Mouse (Mus musculus) testis, adult 2 months (tissue): ENCODE data around the gene Gimap1. TPM values are rescaled to one million over a fixed set of nuclear protein-coding genes. Genes with fewer than 3 reads are reported as not detected.

Experiments used
- H3K27ac ChIP-seq: fragments of 200-500 bp; 2 replicates; pipeline ENCODE4 v1.5.1; 2012; ENCODE audit warnings: low read depth, low read length; ENCODE audit not compliant: control insufficient read depth, insufficient read depth
- H3K27me3 ChIP-seq: fragments of 200-500 bp; 2 replicates; pipeline ENCODE4 v1.6.1; 2012; ENCODE audit warnings: mild to moderate bottlenecking, low read length, moderate library complexity; ENCODE audit not compliant: control insufficient read depth, insufficient read depth
- H3K36me3 ChIP-seq: fragments of 200-500 bp; 2 replicates; pipeline ENCODE4 v1.6.1; 2012; ENCODE audit warnings: mild to moderate bottlenecking, low read length; ENCODE audit not compliant: control insufficient read depth, insufficient read depth
- H3K4me1 ChIP-seq: fragments of 200-500 bp; 2 replicates; pipeline ENCODE4 v1.6.1; 2012; ENCODE audit warnings: low read length; ENCODE audit not compliant: control insufficient read depth, insufficient read depth
- H3K4me3 ChIP-seq: fragments of 200-500 bp; 2 replicates; pipeline ENCODE4 v1.5.1; 2012; ENCODE audit warnings: low read depth, mild to moderate bottlenecking, low read length, moderate library complexity, mixed read lengths; ENCODE audit not compliant: control insufficient read depth
- CTCF ChIP-seq: fragments of 200-500 bp; IDR thresholded peaks from 2 replicates; pipeline ENCODE4 v1.5.1; 2012; ENCODE audit warnings: low read depth, mild to moderate bottlenecking, inconsistent platforms, low read length, moderate library complexity; ENCODE audit not compliant: control insufficient read depth, insufficient read depth, insufficient replicate concordance
- POLR2A ChIP-seq: fragments of 200-500 bp; IDR thresholded peaks from 2 replicates; pipeline ENCODE4 v1.6.1; 2012; ENCODE audit warnings: low read depth, mild to moderate bottlenecking, inconsistent platforms, low read length, moderate library complexity; ENCODE audit not compliant: control insufficient read depth
- polyA plus RNA-seq: library from polyadenylated mRNA; depleted of rRNA; stranded (reverse); fragments of >200 nt; gene quantifications from 2 replicates; pipeline ENCODE4 v1.2.3, GENCODE M21; 2012

The Gimap1 gene
- polyA plus RNA-seq, 1 experiment = 0.31 TPM

DNA sequence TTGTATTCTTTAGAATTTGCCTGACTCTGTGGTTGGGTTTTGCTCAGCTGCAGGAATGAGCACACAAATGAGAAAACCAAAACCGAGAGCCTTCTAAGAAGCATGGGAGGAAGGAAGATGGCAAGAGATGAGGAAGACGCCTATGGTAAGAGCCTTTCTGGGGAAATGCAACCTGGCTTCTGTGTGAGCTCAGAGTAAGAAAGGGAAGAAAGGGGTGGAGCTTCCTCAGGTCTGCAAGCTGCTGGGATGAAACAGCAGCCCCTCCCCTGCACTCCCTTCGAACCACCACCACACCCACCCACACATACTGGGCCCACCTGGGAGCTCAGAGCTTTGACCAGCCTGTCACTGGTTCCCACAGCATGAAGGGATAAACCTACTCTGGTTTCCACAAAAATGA lies 2.4 kb downstream of the Gimap1 start:
- Histone ChIP-seq H3K4me3 (no peak overlapping the region), H3K27me3 (no peaks in the 10 kb centered on the region), H3K36me3 (no peaks in the 10 kb centered on the region), H3K27ac (no peak overlapping the region), H3K4me1 (peaks cover 10% of the 10 kb centered on the region; the same call in 1 of the 2 replicates)
- no peak for TF ChIP-seq POLR2A
- TF ChIP-seq CTCF = no peak

DNA sequence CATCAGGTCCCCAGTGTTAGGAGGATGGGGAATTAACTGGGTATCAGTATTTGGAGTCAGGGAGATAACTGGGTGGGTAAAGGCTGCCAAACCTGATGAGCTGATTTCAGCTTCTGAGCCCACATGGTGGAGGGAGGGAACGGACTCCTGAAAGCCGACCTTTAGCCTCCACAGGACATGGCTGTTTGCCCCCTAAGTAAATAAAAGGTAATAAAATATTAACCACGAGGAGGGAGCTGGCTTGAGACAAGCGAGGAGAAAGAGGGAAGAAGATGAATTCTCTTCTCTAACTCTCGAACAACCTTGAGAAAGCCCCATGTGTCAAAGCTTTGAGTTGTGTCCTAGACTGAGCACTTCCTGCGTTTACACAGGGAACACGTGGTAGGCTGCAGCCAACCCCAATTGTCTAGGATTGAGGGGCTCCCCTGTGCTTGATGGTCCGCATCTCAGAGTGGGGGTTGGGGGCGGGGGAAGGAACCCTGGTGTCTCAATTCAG lies 2.9 kb downstream of the Gimap1 start:
- peak overlapping the region; percentile 30 for H3K4me3 ChIP-seq
- peaks cover 10% of the 10 kb centered on the region; the same call in 1 of the 2 replicates for H3K4me1 ChIP-seq
- TF ChIP-seq CTCF (no peak), POLR2A (no peak)
- H3K27me3 ChIP-seq = no peaks in the 10 kb centered on the region
- no peak overlapping the region for H3K27ac ChIP-seq
- no peaks in the 10 kb centered on the region for H3K36me3 ChIP-seq

DNA sequence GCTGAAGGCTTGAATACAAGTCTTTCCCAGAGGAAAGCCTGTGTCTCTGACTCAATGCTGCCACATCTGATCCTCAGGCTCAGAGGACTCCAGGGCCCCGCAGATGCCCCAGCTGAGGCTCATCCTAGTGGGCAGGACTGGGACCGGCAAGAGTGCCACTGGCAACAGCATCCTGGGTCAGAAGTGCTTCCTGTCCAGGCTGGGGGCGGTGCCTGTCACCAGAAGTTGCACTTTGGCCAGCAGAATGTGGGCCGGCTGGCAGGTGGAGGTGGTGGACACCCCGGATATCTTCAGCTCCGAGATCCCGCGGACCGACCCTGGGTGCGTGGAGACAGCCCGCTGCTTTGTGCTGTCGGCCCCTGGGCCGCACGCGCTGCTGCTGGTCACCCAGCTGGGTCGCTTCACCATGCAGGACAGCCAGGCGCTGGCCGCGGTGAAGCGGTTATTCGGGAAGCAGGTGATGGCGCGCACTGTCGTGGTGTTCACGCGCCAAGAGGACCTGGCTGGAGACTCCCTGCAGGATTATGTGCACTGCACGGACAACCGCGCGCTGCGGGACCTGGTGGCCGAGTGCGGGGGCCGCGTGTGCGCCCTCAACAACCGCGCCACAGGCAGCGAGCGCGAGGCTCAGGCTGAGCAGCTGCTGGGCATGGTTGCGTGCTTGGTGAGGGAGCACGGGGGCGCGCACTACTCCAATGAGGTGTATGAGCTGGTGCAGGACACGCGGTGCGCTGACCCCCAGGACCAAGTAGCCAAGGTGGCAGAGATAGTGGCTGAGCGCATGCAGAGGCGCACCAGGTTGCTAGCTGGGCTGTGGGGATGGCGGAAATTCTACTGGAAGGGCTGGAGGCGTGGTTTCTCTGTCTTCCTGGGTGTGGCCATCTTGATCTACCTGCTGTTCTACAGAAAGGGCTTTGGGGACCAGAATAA lies 3.8 kb downstream of the Gimap1 start:
- Histone ChIP-seq H3K4me3 (peak overlapping the region; percentile 30), H3K27me3 (no peaks in the 10 kb centered on the region), H3K36me3 (no peaks in the 10 kb centered on the region), H3K4me1 (peaks cover 10% of the 10 kb centered on the region; the same call in 1 of the 2 replicates), H3K27ac (no peak overlapping the region)
- no peak for TF ChIP-seq POLR2A
- no peak for TF ChIP-seq CTCF

DNA sequence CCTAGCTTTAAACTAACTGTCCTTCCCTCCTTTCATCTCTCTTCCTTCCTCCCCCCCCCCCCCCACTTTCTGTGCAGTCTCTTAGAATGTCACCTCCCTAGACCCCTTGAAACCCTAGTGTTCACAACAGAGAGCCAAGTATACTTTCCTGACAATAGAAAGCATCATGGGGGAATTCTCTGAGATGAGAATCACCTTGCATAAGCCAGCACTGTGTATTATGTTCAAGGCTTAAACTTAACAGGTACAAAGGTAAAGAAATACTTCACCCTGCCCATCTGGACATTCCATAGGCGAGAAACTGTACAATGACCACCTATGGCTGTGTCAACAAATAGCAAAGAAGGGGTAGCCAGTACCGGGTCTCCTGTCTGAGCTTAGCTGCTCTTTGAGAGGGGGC lies 6.6 kb downstream of the Gimap1 start:
- Histone ChIP-seq H3K36me3 (no peaks in the 10 kb centered on the region), H3K4me3 (no peak overlapping the region), H3K27me3 (no peaks in the 10 kb centered on the region), H3K4me1 (peaks cover 10% of the 10 kb centered on the region; the same call in 1 of the 2 replicates), H3K27ac (no peak overlapping the region)
- TF ChIP-seq POLR2A (no peak), CTCF (no peak)

DNA sequence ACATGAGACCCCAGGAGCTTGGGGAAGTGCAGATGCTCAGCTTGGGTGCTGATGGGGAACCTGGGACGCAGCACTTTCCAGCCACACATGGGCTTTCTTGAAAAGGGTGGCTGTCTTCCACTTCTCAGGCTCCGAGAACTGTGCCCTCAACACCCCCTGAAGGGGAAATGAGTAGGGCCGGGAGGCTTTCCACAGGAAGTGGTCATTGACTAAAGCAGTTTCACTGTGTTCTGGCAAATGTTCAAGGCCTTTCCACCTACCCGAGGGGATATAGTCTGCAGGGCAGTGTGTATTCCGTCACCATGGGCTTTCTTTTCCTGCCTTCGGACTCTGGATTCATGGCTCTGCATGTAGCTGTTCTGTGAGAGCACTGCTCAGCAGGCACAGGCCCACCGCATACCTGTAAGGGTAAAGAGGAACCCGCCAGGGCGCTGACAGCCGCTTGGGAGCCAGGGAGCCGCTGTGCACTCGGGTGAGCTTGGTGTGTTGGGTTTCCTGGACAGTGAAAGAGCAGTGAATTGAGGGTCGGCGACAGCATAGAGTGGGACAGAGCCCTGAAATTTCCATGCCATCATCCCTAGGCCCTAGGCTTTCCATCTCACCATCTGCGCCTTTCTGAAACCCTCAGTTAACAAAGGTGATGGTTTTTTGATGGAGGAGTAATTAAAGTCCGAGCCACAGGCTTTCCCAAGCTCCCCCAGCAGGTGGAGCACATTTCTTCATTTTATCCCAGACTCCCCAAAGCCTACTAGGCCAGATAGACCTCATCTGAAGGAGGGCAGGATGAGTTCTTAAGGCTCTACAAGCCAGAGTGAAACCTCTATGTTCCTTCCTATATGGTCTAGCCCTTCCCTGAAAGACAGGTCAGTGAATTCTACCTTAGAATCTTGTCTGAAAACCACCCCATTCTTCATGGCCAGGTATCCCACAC lies 7.4 kb downstream of the Gimap1 start, which contains the start of gene Gimap5:
Gimap5 (plus strand) TSS at position 239 of the 931 bp plus-strand sequence.
- Histone ChIP-seq H3K4me3 (no peak within 1 kb of the TSS), H3K4me1 (peaks cover 10% of the 10 kb centered on the region; the same call in 1 of the 2 replicates), H3K27me3 (no peaks in the 10 kb centered on the region), H3K27ac (peak within 1 kb of the TSS; percentile 43; the same call in 1 of the 2 replicates), H3K36me3 (no peaks in the 10 kb centered on the region)
- TF ChIP-seq POLR2A (no peak), CTCF (peak; percentile 7; the same call in 1 of the 2 replicates)

DNA sequence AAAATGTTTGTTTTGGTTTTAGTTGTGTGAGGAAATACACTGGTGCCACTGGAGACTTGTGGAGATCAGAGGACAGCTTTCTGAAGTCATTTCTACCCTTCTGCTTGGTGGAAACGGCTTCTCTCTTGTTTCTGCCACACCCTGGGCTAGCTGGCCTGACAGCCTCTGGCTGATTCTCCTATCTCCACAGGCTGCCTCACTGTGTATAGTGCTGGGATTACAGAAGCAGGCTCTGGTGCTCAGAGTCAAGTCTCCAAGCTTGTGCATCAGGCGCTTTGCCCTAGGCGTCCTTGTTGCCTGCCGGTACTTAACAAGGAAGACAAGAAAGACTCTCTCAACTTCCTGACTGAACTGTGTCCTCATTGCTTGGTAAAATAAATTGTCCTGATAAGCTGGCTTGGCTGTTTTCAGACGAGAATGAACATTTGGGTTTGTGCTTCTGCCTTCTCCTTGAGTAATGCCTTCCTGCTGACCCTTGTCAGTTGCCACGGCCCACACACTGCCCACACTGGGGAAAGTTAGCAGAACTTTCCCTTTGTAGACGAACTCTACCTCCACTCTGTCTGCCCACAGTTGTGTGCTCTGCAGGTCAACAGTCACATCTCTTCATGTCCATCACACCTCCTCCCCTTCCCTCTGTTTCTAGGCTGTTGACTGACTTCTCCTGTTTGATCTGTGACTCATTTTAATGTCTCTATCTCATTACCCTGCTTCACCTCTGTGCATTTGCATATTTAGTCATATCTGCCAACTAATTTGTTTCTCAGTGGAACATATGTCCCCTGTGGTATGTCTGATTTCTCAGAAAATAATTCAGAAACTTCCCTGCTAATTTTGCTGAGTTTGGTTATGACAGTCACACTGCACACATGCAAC lies 8.5 kb downstream of the Gimap1 start:
- TF ChIP-seq CTCF (no peak), POLR2A (no peak)
- Histone ChIP-seq H3K27me3 (no peaks in the 10 kb centered on the region), H3K27ac (peak overlapping the region; percentile 43; the same call in 1 of the 2 replicates), H3K4me3 (no peak overlapping the region), H3K4me1 (peaks cover 9% of the 10 kb centered on the region; the same call in 1 of the 2 replicates), H3K36me3 (no peaks in the 10 kb centered on the region)
